Mouse (Mus musculus): ENCODE results near the gene Ifi204. TPM values are rescaled to one million over a fixed set of nuclear protein-coding genes. Genes with fewer than 3 reads are reported as not detected.
"Not testable (repeated sequence)": the region's sequence is repeated elsewhere in the genome, so short reads cannot be mapped to it uniquely, and the experiment has no call there.

Gene Ifi204
- polyA plus RNA-seq, 2 experiments, result 2.3 to 3.3 TPM

GRCm38 (mm10) chr1:173742262-173742661 lies 24.5 kb downstream of the Ifi204 start:
- TF ChIP-seq CTCF (IDR thresholded peaks at IDR 0.05; ENCODE audit: low read depth) (no peak), EP300 (IDR thresholded peaks at IDR 0.05; ENCODE audit: low read depth) (no peak)
- no peak overlapping the region for H3K4me2 ChIP-seq (ENCODE audit: low read depth)
- no peak for DNase-seq (ENCODE audit: low read depth in 3 of 3, low spot score in 3 of 3)
- 0 out of 2 replicates have a peak, but pooled peaks have one; percentile 26 for ATAC-seq (ENCODE audit: insufficient read depth)
- H3K27ac ChIP-seq, result no peak overlapping the region
- H3K4me1 ChIP-seq (replicated peaks; ENCODE audit: control insufficient read depth in 2 of 2, insufficient read depth in 2 of 2, low read length in 1 of 2), result no peaks in the 10 kb centered on the region
- 26% methylated on average over 1 of the region's 1 CpGs for WGBS (ENCODE audit: insufficient replicate concordance)
- H3K9me3 ChIP-seq (ENCODE audit: control insufficient read depth, low read length), result no peaks in the 10 kb centered on the region
- no peaks in the 10 kb centered on the region for H3K36me3 ChIP-seq (replicated peaks; ENCODE audit: control insufficient read depth, insufficient read depth, low read depth)
- H3K9ac ChIP-seq (replicated peaks), result no peak overlapping the region
- no peak overlapping the region for H3K4me3 ChIP-seq (ENCODE audit: insufficient read depth in 1 of 2, low read depth in 2 of 2, low read length in 2 of 2)
- no peaks in the 10 kb centered on the region for H3K27me3 ChIP-seq (ENCODE audit: control insufficient read depth, insufficient read depth, low read length)

DNA sequence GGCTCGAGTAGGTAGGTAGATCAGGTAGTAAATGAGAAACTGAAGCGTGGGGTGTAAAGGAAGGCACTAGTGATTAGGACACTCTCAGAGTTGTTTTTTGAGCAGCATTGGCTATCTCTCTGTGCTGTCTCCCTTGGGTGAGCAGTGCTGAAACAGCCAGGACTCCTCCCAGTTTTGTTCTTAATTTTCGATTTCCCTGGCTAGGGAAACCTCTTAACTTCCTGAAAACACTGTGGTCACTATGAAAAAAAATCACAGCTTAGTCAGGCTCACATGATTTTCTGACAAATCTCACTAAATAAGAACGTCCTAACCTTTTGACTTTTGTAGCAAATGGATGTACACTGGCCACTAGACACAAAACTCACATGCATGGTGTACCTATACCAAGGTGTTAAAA lies 25.1 kb downstream of the Ifi204 start, which contains the start of gene Ifi207:
Gene Ifi207, minus strand, starts transcription at position 92 of the 400 bp plus-strand sequence.
- Histone ChIP-seq H3K36me3 (replicated peaks; ENCODE audit: control insufficient read depth, insufficient read depth, low read depth) (no peaks in the 10 kb centered on the region), H3K4me2 (ENCODE audit: low read depth) (no peak within 1 kb of the TSS), H3K4me3 (ENCODE audit: insufficient read depth in 1 of 2, low read depth in 2 of 2, low read length in 2 of 2) (no peak within 1 kb of the TSS), H3K27me3 (ENCODE audit: control insufficient read depth, insufficient read depth, low read length) (no peaks in the 10 kb centered on the region), H3K27ac (no peak within 1 kb of the TSS), H3K4me1 (replicated peaks; ENCODE audit: control insufficient read depth in 2 of 2, insufficient read depth in 2 of 2, low read length in 1 of 2) (no peaks in the 10 kb centered on the region), H3K9ac (replicated peaks) (no peak within 1 kb of the TSS), H3K9me3 (ENCODE audit: control insufficient read depth, low read length) (no peaks in the 10 kb centered on the region)
- 50% methylated on average over 4 of the region's 4 CpGs for WGBS (ENCODE audit: insufficient replicate concordance)
- DNase-seq (ENCODE audit: low read depth in 3 of 3, low spot score in 3 of 3) (no peak), ATAC-seq (ENCODE audit: insufficient read depth) (no peak)
- TF ChIP-seq CTCF (IDR thresholded peaks at IDR 0.05; ENCODE audit: low read depth) (no peak), EP300 (IDR thresholded peaks at IDR 0.05; ENCODE audit: low read depth) (no peak)

DNA sequence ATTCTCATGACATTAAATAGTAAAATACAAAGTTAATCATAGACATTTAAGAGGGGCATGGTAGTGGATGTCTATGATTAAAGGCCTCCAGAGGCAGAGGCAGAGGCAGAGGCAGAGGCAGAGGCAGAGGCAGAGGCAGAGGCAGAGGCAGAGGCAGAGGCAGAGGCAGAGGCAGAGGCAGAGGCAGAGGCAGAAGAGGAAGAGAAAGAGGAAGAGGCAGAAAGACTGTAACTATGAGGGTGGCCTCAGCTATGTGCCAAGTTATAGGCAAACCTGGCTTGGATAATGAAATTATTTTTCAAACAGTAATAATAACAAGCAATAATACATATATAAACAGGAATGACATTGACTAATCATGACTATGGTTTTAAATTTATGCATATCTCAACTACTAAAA lies 26.2 kb downstream of the Ifi204 start:
- no peak overlapping the region for H3K27ac ChIP-seq
- no peak for DNase-seq (ENCODE audit: low read depth in 3 of 3, low spot score in 3 of 3)
- ATAC-seq (ENCODE audit: insufficient read depth), result no peak
- TF ChIP-seq EP300 (IDR thresholded peaks at IDR 0.05; ENCODE audit: low read depth) (no peak), CTCF (IDR thresholded peaks at IDR 0.05; ENCODE audit: low read depth) (no peak)
- H3K9me3 ChIP-seq (ENCODE audit: control insufficient read depth, low read length), result no peaks in the 10 kb centered on the region
- H3K36me3 ChIP-seq (replicated peaks; ENCODE audit: control insufficient read depth, insufficient read depth, low read depth), result no peaks in the 10 kb centered on the region
- no peaks in the 10 kb centered on the region for H3K27me3 ChIP-seq (ENCODE audit: control insufficient read depth, insufficient read depth, low read length)
- no peak overlapping the region for H3K4me2 ChIP-seq (ENCODE audit: low read depth)
- H3K9ac ChIP-seq (replicated peaks), result no peak overlapping the region
- no peaks in the 10 kb centered on the region for H3K4me1 ChIP-seq (replicated peaks; ENCODE audit: control insufficient read depth in 2 of 2, insufficient read depth in 2 of 2, low read length in 1 of 2)
- H3K4me3 ChIP-seq (ENCODE audit: insufficient read depth in 1 of 2, low read depth in 2 of 2, low read length in 2 of 2), result no peak overlapping the region

DNA sequence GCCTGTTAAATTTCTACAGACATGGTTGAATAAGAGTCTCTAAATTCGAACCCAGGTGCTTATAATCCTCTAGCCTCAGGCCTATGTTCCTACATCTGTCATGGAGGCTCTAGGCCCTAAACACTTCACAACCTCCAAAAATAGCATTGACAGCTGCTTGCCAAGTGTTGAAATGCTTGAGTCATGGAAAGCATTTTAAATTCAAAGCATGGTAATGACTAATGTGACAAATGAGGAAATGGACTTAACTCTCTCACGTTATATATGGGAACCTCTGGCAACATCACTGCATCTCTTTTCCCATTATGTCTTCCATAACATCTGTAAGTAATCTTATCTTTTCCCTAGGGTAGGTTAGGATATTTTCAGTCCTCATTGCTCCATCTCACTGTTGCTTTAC lies 29.8 kb downstream of the Ifi204 start:
- H3K4me1 ChIP-seq (replicated peaks; ENCODE audit: control insufficient read depth in 2 of 2, insufficient read depth in 2 of 2, low read length in 1 of 2), result no peaks in the 10 kb centered on the region
- no peaks in the 10 kb centered on the region for H3K9me3 ChIP-seq (ENCODE audit: control insufficient read depth, low read length)
- H3K27me3 ChIP-seq (ENCODE audit: control insufficient read depth, insufficient read depth, low read length), result no peaks in the 10 kb centered on the region
- no peaks in the 10 kb centered on the region for H3K36me3 ChIP-seq (replicated peaks; ENCODE audit: control insufficient read depth, insufficient read depth, low read depth)
- ATAC-seq (ENCODE audit: insufficient read depth) (no peak), DNase-seq (ENCODE audit: low read depth in 3 of 3, low spot score in 3 of 3) (peak in 1 of 3 experiments; percentile 17)
- 32% methylated on average over 2 of the region's 2 CpGs for WGBS (ENCODE audit: insufficient replicate concordance)
- H3K4me2 ChIP-seq (ENCODE audit: low read depth), result no peak overlapping the region
- H3K4me3 ChIP-seq (ENCODE audit: insufficient read depth in 1 of 2, low read depth in 2 of 2, low read length in 2 of 2), result no peak overlapping the region
- H3K9ac ChIP-seq (replicated peaks), result no peak overlapping the region
- TF ChIP-seq CTCF (IDR thresholded peaks at IDR 0.05; ENCODE audit: low read depth) (no peak), EP300 (IDR thresholded peaks at IDR 0.05; ENCODE audit: low read depth) (no peak)
- no peak overlapping the region for H3K27ac ChIP-seq

DNA sequence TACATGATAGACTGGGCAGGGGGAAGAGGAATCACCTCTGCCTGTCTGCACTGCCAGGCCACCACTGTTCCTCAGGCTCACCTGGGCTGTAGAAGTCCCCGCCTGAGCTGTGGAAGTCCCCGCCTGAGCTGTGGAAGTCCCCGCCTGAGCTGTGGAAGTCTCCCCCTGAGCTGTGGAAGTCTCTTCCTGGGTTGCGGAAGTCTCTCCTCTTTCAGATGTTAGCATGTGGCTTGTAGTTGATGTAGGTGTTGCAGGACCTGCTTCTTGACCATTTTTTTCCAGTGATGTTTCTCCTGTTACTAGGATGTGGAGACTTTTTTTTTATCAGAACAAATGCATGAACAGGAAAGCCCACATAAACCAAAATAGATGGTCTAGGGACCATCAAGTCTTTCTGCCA lies 31.7 kb downstream of the Ifi204 start:
- WGBS (ENCODE audit: insufficient replicate concordance), result 64% methylated on average over 4 of the region's 4 CpGs
- not testable (repeated sequence) for H3K27me3 ChIP-seq (ENCODE audit: control insufficient read depth, insufficient read depth, low read length); DNase-seq (ENCODE audit: low read depth in 3 of 3, low spot score in 3 of 3); H3K4me2 ChIP-seq (ENCODE audit: low read depth); H3K4me3 ChIP-seq (ENCODE audit: insufficient read depth in 1 of 2, low read depth in 2 of 2, low read length in 2 of 2); H3K27ac ChIP-seq; H3K36me3 ChIP-seq (replicated peaks; ENCODE audit: control insufficient read depth, insufficient read depth, low read depth); ATAC-seq (ENCODE audit: insufficient read depth); H3K9ac ChIP-seq (replicated peaks); H3K4me1 ChIP-seq (replicated peaks; ENCODE audit: control insufficient read depth in 2 of 2, insufficient read depth in 2 of 2, low read length in 1 of 2); H3K9me3 ChIP-seq (ENCODE audit: control insufficient read depth, low read length)

Measured in liver, embryonic 14.5 days (tissue).